Mouse (Mus musculus) CD4-positive, CD25-positive, alpha-beta regulatory T cell, adult 4 months (primary cell): Measurements from ENCODE around the gene Irf4. TPM values are rescaled to one million over a fixed set of nuclear protein-coding genes. Genes with fewer than 3 reads are reported as not detected.
A peak's percentile ranks its signal among the peaks of the same experiment; 100 is the strongest.

Experiments used
- ATAC-seq: one replicate; pipeline ENCODE4 v1.8.0; 2017
- polyA plus RNA-seq, 2 experiments: library from polyadenylated mRNA; unstranded; fragments of 100-300 nt; shearing (Covaris generic); gene quantifications; one replicate each; pipeline ENCODE4 v1.2.1; 2017

The Irf4 gene
- polyA plus RNA-seq, 2 experiments from 2014 or later, result 14.8 to 22.6 TPM

DNA sequence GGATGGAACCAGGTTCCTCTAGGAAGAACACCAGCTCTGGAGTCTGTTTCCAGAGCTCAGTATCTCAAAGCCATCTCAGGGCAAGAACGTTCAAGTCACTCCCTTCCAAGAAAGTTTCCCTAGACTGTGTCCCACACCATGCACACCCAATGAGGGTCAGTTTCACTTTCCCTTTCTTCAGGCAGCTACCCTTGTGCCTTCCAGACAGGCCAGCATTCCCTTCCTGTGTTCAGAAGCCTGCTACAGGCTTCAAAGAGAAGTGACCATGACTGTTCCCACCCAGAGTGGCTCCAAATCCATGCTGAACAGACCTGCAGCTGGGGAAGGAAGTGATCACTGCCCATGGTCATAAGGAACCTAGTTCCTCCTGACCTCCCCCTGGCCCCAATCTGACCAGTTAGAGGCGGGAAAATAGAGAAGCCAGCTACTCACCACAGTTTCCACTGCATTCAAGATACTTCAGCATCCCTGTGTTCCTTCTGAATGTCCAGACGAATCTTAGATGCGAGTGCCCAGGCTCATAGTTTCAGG lies 10.7 kb upstream of the Irf4 start:
- no peak for ATAC-seq

DNA sequence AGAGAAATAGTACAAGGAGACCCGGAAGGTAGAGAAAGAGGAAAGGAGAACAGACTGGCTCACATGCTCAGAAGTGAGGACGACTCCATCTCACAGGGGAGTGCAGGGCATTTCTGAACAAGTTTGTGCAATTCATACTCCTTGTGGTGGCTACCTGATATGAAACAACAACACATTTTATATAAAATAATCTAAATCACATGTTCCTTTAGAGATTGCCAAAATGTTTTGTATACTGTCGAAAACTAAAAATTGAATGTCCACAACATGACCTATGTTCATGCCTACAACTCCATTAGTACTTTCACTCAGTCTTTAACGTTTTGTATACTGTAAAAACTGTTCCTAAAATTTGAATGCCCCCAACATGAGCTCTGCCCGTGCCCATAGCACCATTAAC lies 7.9 kb upstream of the Irf4 start:
- ATAC-seq, result no peak

DNA sequence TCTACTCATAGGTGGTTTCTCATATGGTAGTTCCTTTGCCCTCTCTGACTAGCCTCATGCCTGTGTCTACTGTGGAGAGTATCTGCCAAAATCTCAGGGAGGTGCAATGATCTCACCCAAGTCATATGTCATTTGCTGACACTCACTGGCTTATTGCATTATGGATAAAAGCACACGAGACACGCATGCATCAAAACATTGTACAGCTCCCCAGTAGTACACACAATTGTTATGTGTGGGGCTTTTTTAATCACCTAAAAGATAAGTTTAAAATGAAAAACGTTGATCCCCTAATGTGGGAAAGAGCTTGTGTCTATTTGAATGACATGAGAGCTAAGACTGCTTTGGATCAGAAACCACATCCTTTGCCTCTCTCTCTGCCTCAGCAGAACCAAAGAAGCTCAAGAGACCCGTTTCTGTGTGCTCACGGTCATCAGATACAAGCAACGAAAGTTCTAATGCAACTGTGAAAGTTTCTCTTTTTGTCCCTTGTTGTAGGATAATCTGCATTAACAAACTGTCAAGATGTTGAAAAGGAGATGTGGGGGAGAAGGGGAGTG lies 6.5 kb upstream of the Irf4 start:
- ATAC-seq, result peak; percentile 62

DNA sequence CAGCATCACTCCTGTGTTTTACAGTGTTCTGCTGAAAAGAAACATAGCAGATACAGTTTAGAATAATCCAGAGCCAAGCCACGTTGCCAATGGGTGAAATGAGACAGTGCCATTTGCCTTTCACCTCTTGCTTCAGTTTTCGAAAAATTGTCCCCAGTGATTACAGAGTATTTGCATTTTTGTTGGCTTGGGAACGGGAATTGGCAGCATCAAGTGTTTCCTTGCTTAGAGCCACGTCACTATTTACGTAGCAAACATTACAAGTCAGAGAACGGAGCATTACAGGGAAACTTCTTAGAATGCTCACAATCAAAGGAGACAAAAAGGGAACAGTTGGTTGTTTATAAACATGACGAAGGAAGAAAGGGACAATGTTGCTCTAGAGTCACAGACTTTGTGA lies 3.9 kb upstream of the Irf4 start:
- ATAC-seq, result no peak

DNA sequence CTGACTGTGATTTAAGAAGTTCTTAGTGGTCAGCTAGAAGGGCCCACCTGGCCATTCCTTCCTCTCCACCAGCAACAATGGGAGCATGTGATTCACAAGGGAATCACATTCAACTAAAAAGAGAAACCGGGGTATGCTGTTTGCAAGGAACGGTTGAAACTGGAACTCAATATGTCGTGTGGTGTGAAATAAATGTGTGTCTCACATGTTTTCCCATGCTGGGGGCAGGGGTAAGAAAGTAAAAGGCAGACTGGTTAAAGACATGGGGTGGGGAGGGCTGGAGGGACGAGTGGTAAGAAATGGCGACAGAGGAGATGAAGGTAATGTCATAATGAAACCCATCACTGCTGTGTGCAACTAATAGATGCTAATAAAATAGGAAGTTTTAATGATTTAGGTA lies 2.0 kb upstream of the Irf4 start:
- ATAC-seq, result no peak

DNA sequence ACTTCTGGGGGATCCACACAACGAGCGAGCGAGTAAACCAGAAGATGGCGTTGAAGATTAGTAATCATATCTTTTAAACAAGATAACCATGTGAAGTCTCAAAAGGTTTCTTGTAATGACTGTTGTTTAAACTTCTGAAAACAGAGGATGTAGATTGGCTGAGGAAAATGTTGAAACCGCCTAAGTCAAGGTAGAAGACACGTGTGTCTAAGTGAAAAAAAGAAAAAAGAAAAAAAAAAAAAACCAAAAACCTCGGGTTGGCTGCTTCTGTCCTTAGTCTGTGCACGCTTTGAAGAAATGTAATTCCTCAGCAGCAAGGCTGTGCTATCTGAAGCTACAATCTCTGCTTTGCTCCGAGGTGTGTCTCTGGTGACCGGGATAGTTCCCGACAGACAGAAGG lies 1.5 kb upstream of the Irf4 start:
- peak; percentile 46 for ATAC-seq

DNA sequence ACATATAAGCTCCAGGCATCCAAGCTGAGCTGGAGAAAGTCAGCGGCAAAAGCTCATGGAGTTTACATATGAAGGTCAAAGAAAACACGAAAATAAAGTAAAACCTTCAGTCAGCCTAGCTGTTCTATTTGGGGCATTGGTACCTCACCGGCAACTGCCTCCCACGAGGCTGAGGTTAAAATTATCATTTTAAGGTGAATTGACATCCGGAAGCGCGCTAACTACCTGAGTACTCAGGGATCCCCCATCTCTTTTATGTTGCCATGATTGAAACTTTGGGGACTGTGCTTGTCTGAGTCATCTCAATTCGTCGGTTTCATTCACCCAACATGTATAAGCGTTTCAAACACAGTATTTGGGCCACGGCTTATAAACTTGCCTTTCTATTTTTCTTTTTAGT lies 705 bp upstream of the Irf4 start:
- ATAC-seq, result peak; percentile 67

DNA sequence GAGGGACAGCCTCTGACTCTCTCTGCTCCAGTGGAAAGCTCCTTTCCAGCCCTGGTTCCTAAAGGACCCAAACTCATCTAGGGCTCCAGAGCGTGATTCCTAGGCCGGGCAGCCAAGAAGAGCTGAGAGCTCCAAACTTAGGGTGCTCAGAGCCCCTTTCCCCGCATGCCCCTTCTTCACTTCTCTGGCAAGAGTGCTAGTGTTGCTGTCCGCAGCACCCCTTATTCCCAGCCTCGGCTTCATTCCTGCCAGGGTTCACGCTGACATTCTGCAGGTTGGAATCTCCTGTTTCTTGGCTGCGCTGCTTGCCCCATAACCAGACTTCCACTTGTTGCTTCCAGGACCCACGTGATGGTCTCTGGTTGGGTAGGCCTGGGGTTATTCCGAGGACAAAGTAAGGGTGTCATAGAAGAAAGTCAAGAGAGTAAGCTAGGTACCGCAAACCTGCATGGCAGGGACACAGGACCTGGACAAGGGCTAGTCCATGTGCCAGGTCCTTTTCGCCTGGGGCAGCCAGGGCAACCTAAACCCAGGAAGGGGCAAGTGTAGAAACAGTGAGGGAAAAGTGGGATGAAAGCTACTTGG lies 623 bp downstream of the Irf4 start:
- no peak for ATAC-seq

DNA sequence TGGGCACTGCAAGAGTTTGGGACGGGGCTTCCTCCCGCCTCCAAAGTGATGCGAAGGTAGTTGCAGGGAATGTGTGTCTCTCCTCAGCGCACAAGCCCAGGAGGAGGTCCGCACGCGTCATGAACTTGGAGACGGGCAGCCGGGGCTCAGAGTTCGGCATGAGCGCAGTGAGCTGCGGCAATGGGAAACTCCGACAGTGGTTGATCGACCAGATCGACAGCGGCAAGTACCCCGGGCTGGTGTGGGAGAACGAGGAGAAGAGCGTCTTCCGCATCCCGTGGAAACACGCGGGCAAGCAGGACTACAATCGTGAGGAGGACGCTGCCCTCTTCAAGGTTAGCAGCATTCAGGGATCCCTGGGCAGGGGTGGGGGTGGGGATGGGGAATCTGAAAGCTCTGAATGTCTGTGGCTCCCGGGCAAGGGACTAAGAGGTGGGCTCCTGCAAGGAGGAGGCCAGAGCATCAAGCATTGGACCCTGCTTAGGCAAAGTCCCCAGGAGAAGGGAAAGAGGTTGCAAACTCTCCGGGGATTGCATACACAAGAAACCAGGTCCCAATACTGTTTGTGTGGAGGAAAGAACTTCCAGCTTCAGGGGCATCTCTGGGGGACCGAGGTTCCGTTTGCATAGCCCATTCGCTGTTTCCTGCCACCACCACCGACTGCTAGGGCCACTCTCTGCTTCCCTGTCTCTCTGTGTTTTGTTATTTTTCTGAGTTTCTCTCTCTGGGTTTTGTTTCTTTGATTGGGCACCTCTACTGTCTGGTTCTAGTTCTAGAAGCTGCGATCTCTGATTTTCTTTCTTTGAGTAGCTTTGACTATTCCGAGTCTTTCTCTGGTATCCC lies 1.7 kb downstream of the Irf4 start:
- no peak for ATAC-seq

DNA sequence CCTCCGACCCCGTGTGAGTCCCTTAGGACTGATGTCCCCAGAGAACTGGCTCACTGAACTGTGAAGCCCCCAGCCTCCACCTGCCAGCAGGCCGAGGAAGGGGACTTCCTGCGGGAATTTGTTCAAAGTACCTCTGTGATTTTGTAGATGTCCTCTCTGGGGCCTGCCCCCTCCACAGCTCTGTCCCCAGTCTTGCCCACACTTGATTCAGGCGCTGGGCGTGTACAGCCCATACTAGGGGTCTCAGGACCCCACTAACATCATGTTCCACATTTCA lies 2.2 kb downstream of the Irf4 start:
- ATAC-seq, result no peak

DNA sequence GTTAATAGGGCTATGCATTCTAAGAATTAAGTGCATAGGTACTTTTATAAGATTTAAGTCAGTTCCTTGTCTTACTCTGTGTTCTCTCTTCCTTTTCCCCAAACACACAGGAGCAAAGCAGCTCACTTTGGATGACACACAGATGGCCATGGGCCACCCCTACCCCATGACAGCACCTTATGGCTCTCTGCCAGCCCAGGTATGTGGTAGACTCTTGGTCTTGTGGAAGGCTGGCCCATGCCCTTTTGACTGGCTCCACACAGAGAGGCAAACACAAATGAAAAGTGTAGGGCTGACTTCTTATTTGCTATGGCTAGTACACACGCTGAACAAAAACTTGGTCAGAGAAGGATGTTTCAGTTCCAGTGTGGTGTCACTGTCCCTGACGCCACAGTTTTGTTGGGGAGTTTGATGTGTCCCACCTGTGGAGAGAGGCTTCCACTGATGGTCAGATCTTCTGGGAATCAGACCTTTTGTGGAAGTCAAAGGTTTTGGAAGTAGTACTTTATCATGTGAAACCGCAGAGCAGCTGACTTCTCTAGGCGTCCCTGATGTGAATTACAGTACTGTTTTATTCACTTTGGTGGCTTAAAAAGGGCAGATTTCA lies 3.7 kb downstream of the Irf4 start:
- ATAC-seq, result no peak

DNA sequence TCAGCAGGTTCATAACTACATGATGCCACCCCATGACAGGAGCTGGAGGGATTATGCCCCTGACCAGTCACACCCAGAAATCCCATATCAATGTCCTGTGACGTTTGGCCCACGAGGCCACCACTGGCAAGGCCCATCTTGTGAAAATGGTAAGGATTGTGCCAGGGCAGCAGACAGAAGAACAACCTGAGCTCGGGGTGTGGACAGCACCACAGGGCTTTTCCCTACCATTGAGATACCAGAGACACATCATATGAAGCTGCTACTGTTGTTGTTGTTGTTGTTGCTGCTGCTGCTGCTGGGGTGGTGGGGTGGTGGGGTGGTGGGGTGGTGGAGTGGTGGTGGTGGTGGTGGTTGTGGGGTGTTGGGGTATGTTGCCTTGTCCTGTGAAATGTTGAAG lies 4.4 kb downstream of the Irf4 start:
- no peak for ATAC-seq

DNA sequence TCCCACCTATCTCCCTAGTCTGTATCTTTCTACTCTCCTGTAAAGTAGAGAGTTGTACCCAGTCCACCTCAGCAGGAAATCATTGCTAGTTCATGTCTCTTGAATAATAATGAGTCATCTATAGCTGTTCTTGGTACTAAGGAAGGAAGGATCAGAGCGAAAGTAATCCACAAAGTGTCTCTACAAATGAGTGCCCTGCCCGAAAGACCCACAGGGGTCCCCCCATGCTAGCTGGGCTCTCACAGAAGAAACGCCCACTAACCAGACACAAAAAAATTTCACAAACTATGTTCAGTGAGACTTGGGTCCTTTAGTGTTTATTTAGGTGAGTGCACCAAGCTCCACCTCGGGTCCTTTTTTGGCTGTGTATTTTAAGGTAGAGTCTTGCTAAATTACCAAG lies 5.0 kb downstream of the Irf4 start:
- peak; percentile 43 for ATAC-seq

DNA sequence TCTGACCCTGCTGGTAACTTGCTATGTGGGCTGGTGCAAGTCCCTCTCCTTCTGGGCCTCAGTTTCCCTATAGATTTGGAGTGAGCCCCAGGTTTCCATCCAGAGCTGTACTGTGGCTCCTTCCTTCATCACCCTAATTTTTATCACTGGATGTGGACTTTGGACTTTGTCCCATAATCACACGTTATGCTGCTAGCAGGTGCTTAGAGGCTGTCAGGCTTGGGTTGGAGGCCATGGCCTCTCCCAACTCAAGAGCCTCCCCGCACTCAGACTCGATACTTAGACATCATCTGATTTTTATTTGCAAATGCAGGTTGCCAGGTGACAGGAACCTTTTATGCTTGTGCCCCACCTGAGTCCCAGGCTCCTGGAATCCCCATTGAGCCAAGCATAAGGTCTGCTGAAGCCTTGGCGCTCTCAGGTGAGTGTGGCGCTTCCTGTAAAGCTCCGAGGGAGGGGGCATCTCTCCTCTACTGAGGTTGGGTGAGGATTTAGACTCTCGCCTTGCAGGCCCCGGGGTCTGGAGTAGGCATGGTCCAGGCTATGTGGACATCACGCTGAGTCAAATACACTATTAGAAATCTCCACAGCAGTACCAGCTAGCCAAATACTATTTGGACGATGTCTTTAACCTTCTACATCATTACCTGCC lies 5.9 kb downstream of the Irf4 start:
- ATAC-seq, result no peak

DNA sequence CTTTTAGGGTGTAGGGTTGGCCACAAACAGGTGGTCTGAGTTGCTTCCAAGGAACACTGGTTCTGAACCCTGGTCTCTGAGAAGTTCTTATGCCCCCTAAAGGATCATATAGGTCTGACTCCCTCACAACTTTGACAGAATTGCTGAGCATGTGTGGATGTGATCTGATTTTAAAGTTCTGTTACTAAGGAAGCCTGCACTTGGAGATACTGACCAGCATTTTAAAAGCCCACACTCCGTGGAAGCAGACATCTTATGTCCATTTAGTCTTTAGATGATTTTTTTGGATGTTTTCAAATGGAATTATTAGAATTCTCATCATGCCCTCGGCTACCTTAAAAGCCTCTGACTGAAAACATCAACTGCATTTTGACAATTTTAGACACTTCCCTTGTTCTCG lies 6.6 kb downstream of the Irf4 start:
- no peak for ATAC-seq

DNA sequence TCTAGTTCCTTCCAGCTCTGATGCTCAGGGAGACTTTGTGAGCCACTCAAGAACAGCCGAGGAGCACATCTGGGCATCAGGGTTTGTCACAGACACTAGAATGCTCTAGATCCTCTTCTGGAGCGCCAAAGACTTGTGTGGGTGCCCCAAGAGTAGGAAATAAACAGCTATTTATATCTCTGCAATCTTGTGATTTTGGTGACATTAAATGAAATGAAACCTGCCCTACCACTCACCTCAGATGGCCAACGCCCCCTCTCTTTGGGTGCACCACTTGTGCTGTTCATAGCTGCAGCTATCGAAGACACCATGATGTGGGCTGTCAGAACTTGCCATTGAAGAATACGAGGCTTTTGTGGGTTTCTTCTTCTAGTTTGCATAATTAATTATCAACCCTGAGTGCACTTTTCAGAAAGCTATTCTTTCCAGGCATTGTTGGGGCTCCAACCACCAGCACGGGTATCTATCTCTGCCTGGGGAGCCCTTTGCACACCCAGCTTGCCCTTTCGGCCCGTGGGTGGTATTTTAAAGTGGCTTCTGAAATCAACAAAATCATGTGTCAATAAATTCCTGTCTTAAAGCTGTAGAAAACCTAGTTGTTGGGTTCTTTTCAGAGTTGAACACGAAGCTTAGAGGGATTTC lies 7.1 kb downstream of the Irf4 start:
- no peak for ATAC-seq

DNA sequence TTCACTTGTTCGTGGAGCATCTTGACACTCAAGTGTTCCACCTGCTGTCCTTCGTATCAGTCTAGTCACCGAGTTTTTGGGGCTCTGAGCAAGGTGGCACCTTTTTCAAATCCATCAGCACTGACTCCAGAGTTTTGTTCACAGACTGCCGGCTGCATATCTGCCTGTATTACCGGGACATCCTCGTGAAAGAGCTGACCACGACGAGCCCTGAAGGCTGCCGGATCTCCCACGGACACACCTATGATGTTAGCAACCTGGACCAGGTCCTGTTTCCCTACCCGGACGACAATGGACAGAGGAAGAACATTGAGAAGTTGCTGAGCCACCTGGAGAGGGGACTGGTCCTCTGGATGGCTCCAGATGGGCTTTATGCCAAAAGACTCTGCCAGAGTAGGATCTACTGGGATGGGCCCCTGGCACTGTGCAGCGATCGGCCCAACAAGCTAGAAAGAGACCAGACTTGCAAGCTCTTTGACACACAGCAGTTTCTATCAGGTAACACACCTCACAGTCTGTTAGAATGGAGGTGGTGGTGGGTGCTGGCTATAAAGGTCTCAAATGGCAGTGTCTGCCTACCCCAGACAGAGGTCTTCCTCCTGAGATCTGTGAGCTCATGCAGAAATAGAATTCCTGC lies 8.4 kb downstream of the Irf4 start:
- no peak for ATAC-seq

DNA sequence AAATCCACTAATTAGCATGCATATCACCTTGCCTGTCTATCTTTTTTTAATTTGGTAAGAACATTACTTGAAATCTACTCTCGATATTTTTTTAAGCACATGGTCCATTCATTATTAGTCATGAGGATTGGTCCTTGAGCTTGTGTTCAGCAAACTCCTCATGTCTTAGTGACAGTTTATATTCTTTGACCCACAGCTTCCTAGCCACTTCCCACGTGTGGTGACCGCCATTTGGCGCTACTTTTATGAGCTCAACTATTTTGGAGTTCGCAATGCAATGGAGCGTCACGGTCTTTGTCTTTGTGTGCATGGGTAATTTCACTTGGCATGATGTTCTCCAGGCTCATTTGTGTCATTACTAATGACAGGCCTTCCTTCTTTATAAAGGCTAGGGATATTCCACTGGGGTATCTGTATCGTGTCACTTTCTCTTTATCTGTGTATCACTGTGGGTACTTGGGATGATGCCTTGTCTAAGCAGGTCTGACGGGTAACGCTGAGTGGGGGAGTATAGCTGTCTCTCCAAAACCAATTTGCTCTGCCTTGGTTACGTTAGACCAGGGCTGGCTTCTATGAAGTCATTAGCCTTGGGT lies 9.9 kb downstream of the Irf4 start:
- ATAC-seq, result no peak

DNA sequence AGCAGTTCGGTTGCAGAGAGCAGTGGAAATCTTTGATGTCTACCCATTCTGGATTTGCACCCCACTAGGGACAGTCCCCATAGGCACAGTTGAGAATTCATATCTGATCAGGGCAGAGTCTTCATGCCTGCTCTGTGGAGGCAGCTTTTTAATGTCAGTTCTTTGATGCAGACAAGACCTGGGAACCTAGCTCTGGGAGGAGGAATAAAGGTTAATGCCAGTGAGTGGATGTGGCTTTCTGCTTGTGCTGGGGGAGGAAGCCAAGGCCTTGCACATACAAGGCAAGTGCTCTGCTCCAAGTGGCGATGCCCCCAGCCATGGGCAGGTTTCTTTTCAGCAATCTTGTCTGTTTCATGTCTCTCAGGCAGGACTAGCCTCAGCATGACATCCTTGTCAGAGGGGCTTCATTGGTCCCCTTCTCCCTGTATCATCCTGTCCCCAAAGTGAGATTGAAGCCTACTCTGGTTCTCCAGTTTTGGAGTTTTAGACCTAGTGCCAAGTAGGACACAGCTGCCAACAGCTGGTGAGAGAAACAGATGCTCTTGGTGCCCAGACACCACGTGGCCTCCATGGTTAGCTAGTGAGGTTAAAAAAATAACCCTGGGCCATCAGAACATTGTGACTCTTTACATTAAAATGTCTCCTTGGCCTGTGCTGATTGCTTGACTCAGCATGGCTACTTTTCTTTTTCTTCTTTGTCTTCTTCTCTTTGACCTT lies 11.5 kb downstream of the Irf4 start:
- ATAC-seq, result peak; percentile 86

DNA sequence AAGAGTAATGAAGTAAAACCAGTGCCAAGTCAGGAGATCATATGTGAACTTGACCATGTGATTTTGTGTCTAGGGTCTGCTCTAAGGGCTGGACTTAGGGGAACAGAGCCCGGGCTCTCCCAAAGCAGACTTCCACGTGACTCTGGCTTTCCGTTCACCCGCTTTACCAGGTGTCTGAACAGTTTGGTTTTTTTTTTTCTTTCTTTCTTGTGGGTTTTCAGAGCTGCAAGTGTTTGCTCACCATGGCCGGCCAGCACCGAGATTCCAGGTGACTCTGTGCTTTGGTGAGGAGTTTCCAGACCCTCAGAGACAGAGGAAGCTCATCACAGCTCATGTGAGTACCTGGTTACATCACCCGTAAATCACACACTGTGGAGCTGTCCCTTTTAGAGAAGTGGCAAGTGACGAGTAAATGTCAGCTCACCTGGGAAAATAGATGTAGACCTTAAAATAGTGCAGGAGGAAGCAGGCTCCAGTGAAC lies 12.2 kb downstream of the Irf4 start:
- ATAC-seq, result peak; percentile 21

DNA sequence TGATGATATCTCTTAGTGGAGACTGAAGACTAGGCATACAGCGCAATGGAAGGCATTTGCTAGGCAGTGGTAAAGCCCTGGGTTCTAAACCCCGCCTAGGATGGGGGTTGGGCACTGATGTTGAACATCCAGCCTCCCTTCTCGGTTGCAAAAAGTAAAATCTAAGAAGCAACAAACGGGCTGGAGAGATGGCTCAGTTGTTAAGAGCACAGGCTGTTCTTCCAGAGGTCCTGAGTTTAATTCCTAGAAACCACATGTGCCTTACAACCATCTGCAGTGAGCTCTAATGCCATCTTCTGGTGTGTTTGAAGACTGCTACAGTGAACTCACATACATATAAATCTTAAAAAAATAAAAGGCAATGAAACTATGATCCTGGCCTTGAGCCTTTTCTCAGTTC lies 13.2 kb downstream of the Irf4 start:
- ATAC-seq, result no peak
